Mouse (Mus musculus): ENCODE results near the gene Trdmt1.

- TF ChIP-seq CTCF (IDR thresholded peaks at IDR 0.05; ENCODE audit: low read depth, low read length) = no peak
- TF ChIP-seq POLR2A (IDR thresholded peaks at IDR 0.05; ENCODE audit: extremely low read depth, insufficient read depth, low read length) = no peak
Measured at GRCm38 (mm10) chr2:13579315-13579714, 34.8 kb upstream of the Trdmt1 start.

Measured in liver, adult 2 months (tissue).